Mouse (Mus musculus) testis, adult 2 months (tissue): ENCODE results near the gene Cdc37.

Experiments used
- CTCF ChIP-seq: fragments of 200-500 bp; IDR thresholded peaks from 2 replicates; pipeline ENCODE4 v1.5.1; 2012; ENCODE audit warnings: low read depth, mild to moderate bottlenecking, inconsistent platforms, low read length, moderate library complexity; ENCODE audit not compliant: control insufficient read depth, insufficient read depth, insufficient replicate concordance
- POLR2A ChIP-seq: fragments of 200-500 bp; IDR thresholded peaks from 2 replicates; pipeline ENCODE4 v1.6.1; 2012; ENCODE audit warnings: low read depth, mild to moderate bottlenecking, inconsistent platforms, low read length, moderate library complexity; ENCODE audit not compliant: control insufficient read depth

GRCm38 (mm10) chr9:21196521-21197433, 47.0 kb upstream of the Cdc37 start:
- TF ChIP-seq CTCF (no peak), POLR2A (no peak)
